Mouse (Mus musculus) gastrocnemius, postnatal 4 days (tissue): ENCODE results near the gene Itk. TPM values are rescaled to one million over a fixed set of nuclear protein-coding genes. Genes with fewer than 3 reads are reported as not detected.
"Not testable (repeated sequence)": the region's sequence is repeated elsewhere in the genome, so short reads cannot be mapped to it uniquely, and the experiment has no call there.

Source experiments
- DNase-seq, 2 experiments: peaks; one replicate each; pipeline ENCODE4 v3.0.0; 2021 to 2022; ENCODE audit warnings: low spot score in 2 of 2, mixed read lengths in 2 of 2
- long read RNA-seq, 2 experiments: library from polyadenylated mRNA; stranded (forward); transcript quantifications; one replicate each; pipeline ENCODE4 v2.0.0; 2021
- total RNA-seq, 2 experiments: library from RNA; stranded (reverse); gene quantifications; 2 replicates each; pipeline ENCODE4 v1.2.3; 2021

Gene Itk
- under 1 TPM; 0.22 to 0.23 TPM for total RNA-seq
- long read RNA-seq, experiment 1, partial matches to known transcripts: 0 of 1 reads
- long read RNA-seq, experiment 1, other reads (novel, unspliced or antisense): 1 of 1 reads
- long read RNA-seq, experiment 2: 0 reads

DNA sequence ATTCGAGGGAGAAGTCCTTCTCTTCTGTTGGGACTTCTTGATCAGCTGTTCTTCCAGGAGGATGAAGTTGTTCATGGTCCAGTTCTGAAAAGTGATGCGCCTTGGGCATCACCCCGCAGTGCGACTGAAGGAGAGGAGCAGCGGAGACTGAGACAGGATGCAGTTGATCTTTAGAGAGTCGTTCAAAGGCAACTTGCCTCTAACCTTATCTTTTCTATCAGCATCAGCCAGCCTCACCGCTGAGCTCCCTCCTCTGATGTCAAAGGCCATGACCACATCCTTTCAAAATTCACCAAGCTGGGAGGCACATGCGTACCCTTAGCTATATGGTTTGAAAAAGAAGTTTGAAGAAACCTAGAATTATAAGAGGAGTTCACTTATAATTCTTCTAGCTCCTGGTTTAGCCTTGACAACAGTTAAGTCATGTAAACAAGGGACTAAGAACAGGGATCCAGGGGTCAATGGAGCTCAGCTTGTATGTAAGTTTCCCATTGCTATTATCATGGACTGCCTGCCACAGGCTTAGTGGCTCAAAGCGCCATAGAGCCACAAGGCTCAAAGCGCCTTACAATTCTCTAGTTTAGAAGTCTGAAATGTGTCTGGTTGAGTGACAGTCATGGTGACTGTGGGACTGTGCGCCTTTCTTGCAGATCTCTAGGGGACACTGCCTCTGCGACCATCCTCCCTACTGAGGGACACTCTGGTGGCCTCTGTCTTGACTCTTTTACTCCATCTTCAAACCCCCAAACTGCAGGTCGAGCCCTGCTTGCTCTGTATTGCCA, at the start of gene Itk:
Gene Itk (minus strand): TSS at position 180 of the 782 bp plus-strand sequence.
- DNase-seq: no peak

- no peak for DNase-seq
Observed at GRCm38 (mm10) chr11:46437459-46438000, 48.2 kb upstream of the Itk start.

GRCm38 (mm10) chr11:46436760-46437458, 47.6 kb upstream of the Itk start, which contains the start of gene Med7:
TSS of gene Med7 (plus strand) at chr11:46436925.
- peak; percentile 82 to 93 for DNase-seq

GRCm38 (mm10) chr11:46435363-46435762, 46.0 kb upstream of the Itk start:
- DNase-seq: no peak

- peak; percentile 44 to 73 for DNase-seq
Observed at GRCm38 (mm10) chr11:46431129-46431528, 41.8 kb upstream of the Itk start.

DNA sequence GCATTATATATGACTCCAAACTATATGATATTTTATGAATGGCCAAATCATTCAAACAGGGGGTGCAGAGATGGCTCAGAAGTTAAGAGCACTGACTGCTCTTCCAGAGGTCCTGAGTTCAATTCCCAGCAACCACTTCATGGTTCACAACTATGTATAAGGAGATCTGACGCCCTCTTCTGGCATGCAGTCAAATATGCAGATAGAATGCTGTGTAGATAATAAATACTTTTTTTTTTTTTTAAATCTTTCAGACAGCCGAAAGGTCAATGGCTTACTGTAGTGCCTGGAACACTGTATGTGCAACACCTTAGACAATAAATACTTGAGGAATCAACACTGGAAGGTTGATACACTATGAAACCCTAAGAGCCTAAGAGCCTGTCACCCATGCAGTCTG, 40.8 kb upstream of the Itk start:
- DNase-seq: no peak

DNA sequence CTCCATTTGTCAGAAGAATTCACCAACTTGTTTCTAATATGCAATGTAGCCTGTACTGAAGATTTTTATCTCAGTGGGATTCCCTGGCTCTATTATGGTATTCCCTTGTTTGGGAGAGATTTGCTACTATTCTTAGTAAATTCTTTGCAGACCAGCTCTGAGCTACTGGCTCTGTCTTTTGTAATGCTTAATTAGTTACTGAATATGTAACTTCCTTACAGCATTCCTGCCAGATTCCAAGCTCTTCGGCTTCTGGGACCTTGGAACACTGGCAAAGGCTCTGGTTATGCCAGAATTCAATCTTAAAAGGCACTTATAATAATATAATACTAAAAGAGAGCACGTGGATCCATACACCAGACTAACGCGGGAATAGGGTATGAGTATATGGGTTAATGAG, 38.8 kb upstream of the Itk start:
- not testable (repeated sequence) for DNase-seq

DNA sequence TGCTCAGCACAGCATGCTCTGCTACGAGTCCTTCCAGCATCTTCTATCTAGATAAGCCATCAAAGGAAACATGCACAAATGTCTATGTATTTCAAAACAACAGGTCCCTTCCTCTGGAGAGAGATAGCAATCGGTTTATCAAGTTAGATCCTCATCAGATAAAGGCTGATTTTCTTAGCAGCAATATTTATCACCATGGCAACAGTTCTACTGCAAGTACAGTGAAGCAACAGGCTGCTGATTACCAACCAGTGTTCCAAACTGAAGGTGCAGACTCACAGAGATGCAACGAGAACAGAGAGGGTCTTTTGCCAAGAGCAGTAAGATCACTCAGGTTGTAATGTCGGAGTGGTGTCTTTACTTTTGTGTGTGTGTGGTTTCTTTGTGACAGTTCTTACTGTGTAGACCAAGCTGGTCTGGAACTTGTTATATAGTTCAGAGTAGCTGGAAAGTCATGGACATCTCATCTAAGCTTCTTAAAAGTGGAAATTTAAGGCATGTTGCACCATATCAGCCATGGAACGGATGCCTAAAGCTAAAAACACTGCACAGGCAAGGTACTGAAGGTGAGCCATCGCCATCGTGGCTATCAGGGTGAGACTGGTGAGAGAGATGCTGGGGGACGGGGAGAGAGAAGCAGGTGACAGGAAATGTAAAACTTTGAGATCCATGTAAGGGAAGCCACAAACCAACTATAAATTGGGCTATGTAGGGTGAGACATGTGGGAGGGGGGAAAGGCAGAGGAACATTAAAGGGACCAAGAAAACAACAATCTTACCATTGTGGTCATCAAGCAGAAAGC, 32.0 kb upstream of the Itk start:
- DNase-seq: no peak

GRCm38 (mm10) chr11:46418860-46419259, 29.5 kb upstream of the Itk start:
- DNase-seq: no peak

GRCm38 (mm10) chr11:46418438-46418837, 29.1 kb upstream of the Itk start:
- no peak for DNase-seq

DNA sequence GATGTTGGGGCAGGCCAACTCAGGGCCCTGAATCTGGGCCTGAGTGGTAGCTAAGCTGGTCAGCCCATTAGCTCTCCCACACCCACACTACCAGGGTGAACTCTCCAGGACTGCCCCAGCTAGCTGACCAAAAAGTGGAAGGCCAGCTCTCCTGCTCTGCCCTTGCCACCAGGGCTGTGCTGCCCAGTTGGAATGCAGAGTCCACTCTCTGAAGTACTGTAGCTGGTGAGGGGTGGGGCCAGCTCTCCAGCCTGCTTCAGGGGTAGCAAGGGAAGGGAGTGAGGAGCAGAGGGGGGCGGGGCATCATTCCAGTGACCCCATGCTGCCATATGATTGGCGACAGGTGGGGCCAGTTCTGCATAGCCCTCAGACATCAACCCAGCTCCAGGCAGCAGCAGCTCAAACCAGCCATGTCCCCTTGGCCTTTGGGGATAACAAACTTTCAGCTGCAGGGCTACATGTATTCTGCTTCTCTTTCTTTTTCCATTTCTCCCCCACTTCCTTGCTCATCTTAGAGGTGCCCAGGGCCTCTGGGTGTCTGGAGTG, 20.8 kb upstream of the Itk start:
- DNase-seq: no peak

GRCm38 (mm10) chr11:46406721-46407120, 17.4 kb upstream of the Itk start:
- no peak for DNase-seq

GRCm38 (mm10) chr11:46404986-46405385, 15.7 kb upstream of the Itk start:
- no peak for DNase-seq

- no peak for DNase-seq
Observed at GRCm38 (mm10) chr11:46401555-46401954, 12.2 kb upstream of the Itk start.

GRCm38 (mm10) chr11:46398933-46399383, 9.6 kb upstream of the Itk start:
- no peak for DNase-seq

DNA sequence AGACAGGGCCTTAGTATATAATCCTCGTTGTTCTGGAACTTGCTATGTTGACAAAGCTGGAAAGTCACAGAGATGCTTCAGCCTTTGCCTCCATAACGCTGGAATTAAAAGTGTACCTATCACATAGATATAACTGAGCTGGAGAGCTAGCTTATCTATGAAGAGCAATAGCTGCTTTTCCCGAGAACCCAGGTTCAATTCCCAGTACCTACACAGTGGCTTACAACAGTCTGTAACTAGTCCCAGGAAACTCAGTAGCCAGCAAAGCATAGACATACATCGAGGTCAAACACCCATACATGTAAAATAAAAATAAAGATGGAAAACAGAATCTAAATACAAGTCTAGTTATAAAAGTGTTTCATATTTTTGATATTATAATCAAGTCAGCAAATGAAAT, 9.2 kb upstream of the Itk start:
- DNase-seq: no peak

DNA sequence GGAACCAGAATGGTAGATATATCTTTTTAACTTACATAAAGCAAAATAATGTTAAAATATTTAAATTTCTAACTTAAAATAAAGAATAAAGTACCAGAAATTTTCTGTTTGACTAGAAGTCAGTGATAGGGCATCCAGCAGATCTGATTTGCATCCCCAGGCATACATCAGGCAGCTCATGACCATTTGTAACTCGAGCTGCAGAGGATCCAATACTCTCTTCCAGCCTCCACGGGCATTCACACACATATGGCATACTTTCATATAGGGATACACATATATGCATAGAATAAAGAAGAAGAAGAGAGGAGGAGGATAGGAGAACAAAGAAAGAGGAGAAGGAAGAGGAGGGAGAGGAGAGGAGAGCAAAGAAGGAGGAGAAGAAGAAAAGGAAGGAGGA, 8.6 kb upstream of the Itk start:
- DNase-seq: no peak

- no peak for DNase-seq
Observed at GRCm38 (mm10) chr11:46396860-46397179, 7.5 kb upstream of the Itk start.

DNA sequence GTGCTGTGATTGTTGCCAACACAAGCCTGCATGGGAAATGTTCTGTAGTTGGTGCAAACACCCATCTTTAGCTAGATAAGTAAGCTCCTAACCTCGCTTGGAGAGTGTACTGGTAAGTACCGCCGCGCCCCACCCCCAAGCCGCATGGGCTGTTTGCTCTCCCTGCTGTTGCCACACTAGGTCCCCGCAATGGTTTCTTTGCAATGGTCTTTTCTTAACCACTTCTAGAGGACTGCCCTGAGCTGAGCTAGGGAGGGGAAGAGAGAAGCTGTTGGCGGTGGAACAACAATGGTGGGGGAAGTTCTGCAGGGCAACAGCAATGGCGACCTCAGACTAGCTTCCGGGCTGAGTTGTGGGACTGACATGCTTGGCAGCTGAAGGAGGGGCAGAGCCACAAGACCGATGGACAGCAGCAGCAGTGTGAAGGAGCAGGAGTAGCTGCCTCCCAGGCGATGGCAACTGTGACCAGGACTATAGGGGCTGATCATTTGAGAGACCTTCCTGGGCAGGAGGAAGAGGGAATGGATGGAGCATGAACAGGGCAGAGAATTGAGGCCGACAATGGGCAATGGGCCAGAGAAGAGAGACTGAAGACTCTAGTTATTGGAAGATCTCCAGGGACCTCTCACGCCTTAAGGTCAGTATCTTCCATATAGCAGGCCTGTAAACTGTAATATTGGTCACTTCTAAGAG, 7.0 kb upstream of the Itk start, which contains the start of gene Fam71b:
Gene Fam71b (plus strand): TSS at position 393 of the 693 bp plus-strand sequence.
- no peak for DNase-seq

- no peak for DNase-seq
Observed at GRCm38 (mm10) chr11:46395698-46396097, 6.4 kb upstream of the Itk start.
